Mouse (Mus musculus): ENCODE results near the gene N4bp2l2. TPM values are rescaled to one million over a fixed set of nuclear protein-coding genes. Genes with fewer than 3 reads are reported as not detected.
"Not testable (repeated sequence)": the region's sequence is repeated elsewhere in the genome, so short reads cannot be mapped to it uniquely, and the experiment has no call there.

The N4bp2l2 gene
- total RNA-seq, 2 experiments from 2014 or later: 41.8 to 44.1 TPM

DNA sequence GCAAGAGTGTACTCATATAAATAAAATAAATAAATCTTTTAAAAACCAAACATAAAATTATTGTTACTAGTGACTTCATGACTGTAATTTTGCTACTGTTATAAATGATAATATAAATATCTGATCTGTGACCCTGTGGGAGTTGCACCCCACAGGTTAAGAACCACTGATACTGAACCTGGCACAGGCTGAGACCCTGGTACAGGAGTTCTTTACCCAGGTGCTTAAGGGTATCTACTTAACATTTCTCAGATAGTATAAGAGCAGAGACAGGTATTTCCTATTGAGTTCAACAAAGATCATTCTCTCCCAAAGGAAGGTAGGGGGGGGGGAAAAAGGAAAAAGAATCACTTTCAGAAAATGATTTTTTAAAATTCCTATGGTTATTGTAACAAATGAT is 11.4 kb downstream of the N4bp2l2 start:
- DNase-seq (ENCODE audit: low spot score): no peak
- intact Hi-C loops (cut with DNase I): no loop called here

- no peak for DNase-seq (ENCODE audit: low spot score)
- intact Hi-C loops (cut with DNase I): no loop called here
Observed at GRCm38 (mm10) chr5:150652578-150652977, 13.4 kb downstream of the N4bp2l2 start.

GRCm38 (mm10) chr5:150644926-150645325 is 21.1 kb downstream of the N4bp2l2 start:
- intact Hi-C loops (cut with DNase I): no loop called here

GRCm38 (mm10) chr5:150643390-150643789 is 22.6 kb downstream of the N4bp2l2 start:
- intact Hi-C loops (cut with DNase I): not testable (repeated sequence)

More at GRCm38 (mm10) chr5:150644926-150645325, 21.1 kb downstream of the N4bp2l2 start:
- DNase-seq (ENCODE audit: low spot score): no peak

DNA sequence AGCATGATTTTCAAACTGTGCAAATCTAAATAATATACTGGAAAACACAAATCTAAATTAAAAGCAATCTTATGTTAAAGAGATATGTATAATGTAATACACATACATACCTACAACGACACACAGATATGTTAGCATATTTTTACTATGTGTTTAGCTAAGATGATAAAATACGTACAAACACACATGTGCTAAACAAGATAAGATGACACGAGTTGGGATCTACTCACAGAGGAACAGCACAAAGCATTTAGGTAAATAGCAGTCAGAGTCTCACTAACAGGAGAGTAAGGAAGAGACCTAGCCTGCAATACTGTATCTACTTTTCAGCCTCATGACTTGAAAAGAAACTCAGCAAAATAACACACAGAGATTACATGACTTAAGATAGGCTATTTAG is 24.5 kb downstream of the N4bp2l2 start:
- DNase-seq (ENCODE audit: low spot score): no peak
- intact Hi-C loops (cut with DNase I): no loop called here

More at GRCm38 (mm10) chr5:150643390-150643789, 22.6 kb downstream of the N4bp2l2 start:
- DNase-seq (ENCODE audit: low spot score): not testable (repeated sequence)

DNA sequence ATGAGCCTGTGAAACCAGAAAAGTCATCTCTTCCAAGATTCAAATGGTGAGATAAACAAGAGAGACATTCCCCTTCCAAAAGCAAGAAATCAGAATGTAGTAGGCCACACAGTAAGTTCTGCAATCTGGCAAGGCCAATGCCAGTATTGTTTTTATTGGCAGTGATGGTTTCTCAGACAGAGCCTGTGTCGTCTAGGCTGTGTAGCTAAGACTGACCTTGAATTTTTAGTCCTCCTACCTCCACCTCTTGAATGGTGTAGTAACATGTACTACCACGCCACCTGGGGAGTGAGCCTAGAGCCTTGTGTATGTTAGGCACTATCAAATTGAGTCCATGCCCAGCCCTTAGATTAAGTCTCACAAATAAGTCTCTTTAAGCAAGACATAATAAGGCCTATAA is 36.3 kb downstream of the N4bp2l2 start:
- intact Hi-C loops (cut with DNase I): no loop called here
- DNase-seq (ENCODE audit: low spot score): no peak

DNA sequence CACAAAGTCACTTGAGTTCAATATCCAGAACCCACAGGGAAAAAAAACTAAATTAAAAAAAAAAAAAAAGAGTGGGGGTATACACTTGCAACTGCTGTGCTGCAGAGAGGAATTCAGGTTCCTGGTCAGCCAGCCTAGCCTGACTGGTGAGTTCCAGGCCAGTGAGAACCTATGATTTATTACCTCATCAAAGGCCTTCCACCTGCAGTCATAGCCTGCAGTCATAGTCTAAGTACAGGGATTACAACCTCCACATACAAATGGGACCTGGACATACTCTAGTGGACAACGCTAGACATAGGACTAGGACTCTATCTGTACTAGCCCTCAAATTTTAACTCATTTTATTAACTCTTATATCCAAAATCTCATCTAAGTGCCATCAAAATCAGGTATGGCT is 36.7 kb downstream of the N4bp2l2 start:
- DNase-seq (ENCODE audit: low spot score): no peak
- intact Hi-C loops (cut with DNase I): no loop called here

DNA sequence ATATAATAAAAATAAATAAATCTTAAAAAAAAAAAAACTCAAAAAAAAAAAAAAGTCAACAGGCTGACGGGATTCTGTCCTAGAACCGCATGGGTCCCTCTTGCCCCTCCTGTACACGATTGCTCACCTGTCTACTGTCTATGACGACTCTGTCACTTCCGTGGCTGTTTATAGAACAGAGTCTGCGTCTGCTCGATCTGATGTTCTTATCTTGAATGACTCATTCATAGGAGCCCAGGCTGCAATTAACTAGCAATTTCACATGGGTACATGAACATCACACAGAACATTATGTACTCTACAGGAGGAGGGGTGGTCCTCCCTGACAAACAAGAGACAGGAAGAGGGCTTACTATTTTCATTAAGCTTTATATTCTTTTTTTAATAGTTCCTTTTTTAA is 40.5 kb downstream of the N4bp2l2 start:
- DNase-seq (ENCODE audit: low spot score): no peak
- intact Hi-C loops (cut with DNase I): no loop called here

DNA sequence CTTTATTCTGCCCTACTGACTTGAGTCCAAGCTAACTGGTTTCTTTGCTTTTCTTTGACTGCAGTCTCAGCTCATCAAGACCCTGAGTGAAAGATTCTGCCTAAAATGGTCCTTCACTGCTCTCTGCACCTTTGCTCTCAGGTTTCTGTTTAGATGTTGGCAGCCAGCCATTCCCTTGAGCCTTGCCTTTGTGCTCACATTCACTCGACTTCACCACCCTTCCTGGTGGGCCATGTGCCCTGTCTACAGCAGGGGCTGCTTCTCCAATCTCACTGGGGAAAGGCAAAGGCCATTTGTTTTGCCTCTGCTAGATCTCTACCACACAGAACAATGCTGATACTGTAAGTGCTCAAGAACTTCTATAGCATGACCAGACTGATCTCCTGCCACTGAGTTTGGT is 43.2 kb downstream of the N4bp2l2 start:
- intact Hi-C loops (cut with DNase I): no loop called here
- no peak for DNase-seq (ENCODE audit: low spot score)

DNA sequence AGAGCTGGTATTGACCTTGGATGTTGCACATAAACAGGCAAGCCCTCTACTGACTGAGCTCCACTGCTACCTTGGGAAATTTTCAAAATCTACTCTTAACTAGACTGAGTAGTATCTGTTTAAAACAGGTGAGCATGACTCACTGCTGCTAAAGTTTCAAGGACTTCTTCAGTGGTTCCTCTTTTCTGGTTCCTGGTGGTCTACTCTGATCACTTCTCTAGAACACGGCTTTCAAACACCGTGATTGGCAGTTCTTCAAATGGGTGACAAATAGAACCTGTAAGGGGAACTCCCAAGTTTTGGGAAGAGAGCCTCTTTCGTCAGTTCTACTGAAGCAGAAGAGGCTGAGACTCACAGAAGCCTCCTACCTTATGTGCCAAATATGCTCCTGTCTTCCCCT is 44.4 kb downstream of the N4bp2l2 start:
- no peak for DNase-seq (ENCODE audit: low spot score)
- intact Hi-C loops (cut with DNase I): no loop called here

DNA sequence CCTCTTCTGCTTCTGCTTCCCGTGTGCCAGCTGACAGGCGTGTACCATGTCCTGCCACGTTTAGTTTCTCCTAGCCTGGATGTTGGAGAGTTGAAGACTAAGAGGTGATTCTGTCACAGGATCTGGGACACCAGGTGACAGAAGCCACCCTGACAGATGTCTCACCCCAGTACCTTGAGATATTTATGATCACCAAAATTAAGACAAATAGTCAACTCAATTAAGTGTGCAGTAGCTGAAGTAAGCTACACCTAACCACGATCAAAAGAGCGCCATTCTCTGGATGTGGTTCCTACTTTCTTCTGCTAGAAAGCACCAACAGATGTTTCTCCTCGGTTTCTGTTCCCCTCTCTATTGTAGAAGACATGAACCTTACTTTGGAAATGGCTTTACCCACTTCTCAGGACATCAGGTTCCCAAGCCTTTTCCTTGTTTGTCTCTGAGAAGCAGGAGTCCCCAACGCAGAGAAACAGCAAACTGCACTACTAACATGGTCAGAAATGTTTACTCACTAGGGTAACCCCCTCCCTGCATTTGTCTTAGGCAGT is 45.3 kb downstream of the N4bp2l2 start:
- DNase-seq (ENCODE audit: low spot score): no peak
- intact Hi-C loops (cut with DNase I): no loop called here

DNA sequence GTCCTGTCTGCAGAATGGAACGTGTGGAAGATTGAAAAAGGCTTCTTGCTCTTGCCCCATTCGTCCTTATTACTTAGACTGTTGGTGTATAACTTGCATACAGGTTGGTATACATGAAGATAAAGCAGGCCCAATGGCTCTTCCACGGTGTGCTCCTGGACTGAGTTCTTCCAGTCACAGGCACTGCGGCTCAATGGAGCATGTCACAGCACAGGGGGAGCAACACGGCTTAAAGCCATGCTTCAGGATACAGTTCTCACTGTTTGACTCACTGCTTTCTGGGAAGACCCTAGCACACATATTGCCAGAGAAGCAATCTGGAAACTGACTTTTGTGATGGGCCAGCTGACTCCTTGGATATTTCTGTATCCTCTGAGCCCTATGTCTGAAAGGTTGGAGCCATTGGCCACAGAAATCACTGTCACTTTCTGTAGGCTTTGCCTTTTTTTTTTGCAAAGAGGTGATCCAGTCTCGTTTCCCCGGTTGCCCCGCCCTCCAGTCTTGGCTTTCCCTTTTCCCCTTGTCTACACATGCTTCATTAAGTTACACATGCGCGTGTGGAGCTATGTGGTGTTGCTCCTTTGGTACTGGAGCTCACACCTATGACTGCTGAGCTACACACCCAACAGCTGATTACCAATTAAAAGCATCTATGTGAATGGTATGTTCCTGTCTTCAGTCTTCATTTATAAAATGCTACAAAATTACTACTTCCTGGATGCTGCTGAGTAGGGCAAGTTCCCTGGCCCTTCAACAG is 47.2 kb downstream of the N4bp2l2 start:
- DNase-seq (ENCODE audit: low spot score): no peak
- intact Hi-C loops (cut with DNase I): no loop called here

- DNase-seq (ENCODE audit: low spot score): no peak
- intact Hi-C loops (cut with DNase I): no loop called here
Observed at GRCm38 (mm10) chr5:150616731-150617130, 49.3 kb downstream of the N4bp2l2 start.

DNA sequence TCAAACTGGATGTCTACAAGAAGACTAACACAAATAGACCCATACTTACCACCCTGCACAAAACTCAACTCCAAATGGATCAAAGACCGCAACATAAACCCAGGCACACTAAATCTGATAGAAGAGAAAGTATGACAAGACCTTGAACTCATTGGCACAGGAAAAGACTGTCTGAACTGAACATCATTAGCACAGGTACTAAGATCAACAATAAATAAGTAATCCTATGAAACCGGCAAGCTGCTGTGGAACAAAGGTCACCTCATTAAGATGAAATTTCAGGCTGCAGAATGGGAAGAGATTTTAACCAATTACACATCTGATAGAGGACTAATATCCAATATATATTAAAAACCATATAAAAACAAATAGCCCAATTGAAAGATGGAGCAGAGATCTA is 49.8 kb downstream of the N4bp2l2 start:
- DNase-seq (ENCODE audit: low spot score): no peak
- intact Hi-C loops (cut with DNase I): no loop called here

DNA sequence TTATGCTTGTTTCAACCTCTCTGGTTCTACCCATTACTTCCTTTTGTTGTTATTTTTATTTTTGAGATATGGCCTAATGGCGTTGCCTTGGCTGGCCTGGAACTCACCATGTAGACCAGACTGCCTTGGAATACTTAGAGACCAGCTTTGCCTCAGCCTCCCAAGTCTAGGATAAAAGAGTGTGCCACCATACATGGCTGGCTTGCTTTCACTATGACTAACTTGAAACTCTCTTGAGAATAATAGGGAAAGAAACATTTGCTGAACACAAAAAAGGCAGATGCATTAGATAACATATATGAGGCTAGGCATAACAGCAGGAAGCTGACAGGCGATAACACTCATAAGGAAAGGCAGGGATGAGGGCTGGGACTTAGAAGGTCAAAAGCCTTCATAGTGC is 51.9 kb downstream of the N4bp2l2 start:
- DNase-seq (ENCODE audit: low spot score): no peak
- intact Hi-C loops (cut with DNase I): no loop called here

GRCm38 (mm10) chr5:150611697-150612096 is 54.3 kb downstream of the N4bp2l2 start:
- no peak for DNase-seq (ENCODE audit: low spot score)
- intact Hi-C loops (cut with DNase I): no loop called here

GRCm38 (mm10) chr5:150611136-150611535 is 54.8 kb downstream of the N4bp2l2 start:
- intact Hi-C loops (cut with DNase I): no loop called here
- DNase-seq (ENCODE audit: low spot score): no peak

DNA sequence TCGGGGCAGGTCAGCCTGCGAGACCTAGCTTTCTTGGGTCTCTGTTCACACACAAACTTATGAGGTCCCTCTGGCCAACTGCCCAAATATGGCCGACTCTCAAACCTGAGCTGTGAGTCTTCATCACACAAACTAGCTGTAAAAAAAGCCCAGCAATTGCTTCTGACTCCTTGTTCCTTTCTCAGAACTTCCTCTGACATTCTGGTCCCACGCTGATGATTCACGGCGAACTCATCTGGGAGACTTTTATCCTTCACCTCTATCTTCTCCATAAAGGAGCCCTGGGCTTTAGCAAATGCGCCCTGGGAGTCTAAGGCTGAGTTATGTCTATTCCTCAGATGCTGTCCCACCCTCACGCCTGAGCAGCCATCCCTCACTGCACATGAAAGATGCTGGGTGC is 58.4 kb downstream of the N4bp2l2 start:
- intact Hi-C loops (cut with DNase I): no loop called here
- no peak for DNase-seq (ENCODE audit: low spot score)

- intact Hi-C loops (cut with DNase I): no loop called here
Observed at GRCm38 (mm10) chr5:150606131-150606530, 59.9 kb downstream of the N4bp2l2 start.

DNA sequence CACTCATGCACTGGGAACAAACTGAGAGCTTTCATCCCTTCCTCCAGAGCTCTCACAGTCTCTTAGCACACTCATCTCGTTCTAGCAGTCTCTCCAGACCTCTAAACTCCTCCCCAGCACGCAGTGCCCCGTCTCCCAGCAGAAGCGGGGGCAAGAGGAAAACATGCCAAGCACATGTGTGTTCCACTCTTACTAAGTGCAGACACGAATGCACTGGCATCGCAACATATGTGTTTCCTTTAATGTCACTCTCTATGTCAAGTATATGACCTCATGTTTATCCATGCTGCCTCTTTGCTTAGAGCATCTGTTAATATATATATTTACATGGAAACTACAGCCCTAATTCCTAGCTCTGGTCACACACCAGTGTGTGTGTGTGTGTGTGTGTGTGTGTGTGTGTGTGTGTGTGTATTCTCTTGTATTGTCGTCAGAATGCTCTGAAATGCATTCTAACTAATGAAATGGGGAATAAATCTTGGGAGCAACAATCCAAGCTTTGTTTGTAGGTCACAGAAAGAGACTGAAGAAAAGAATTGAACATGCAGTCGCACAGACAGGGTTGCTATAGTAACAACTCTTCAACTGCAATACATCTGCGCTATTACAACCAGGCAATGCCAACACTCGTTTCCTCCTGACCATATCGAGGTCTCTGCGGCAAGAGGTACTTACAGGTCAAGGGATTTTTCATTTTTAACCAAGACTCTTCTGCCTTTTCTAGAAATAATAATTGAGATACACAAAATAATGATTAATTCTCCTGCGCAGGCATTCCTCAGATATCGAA is 64.3 kb downstream of the N4bp2l2 start:
- intact Hi-C loops (cut with DNase I): no loop called here
- no peak for DNase-seq (ENCODE audit: low spot score)

More at GRCm38 (mm10) chr5:150606131-150606530, 59.9 kb downstream of the N4bp2l2 start:
- no peak for DNase-seq (ENCODE audit: low spot score)

Data from heart, postnatal 25 days (tissue).